Mouse (Mus musculus) spleen, adult 2 months (tissue): ENCODE data around the gene Acot9.

ENCODE experiments used
- CTCF ChIP-seq: fragments of 200-500 bp; IDR thresholded peaks from 2 replicates; pipeline ENCODE4 v1.5.1; 2011; ENCODE audit warnings: mild to moderate bottlenecking, inconsistent platforms; ENCODE audit not compliant: insufficient read depth, insufficient read length, insufficient replicate concordance; ENCODE audit errors: extremely low read depth
- POLR2A ChIP-seq: fragments of 200-500 bp; IDR thresholded peaks from 2 replicates; pipeline ENCODE4 v1.6.1; 2011; ENCODE audit warnings: low read depth, low read length, inconsistent platforms

GRCm38 (mm10) chrX:155262915-155263252 is 641 bp downstream of the Acot9 start:
- TF ChIP-seq CTCF: no peak
- no peak for TF ChIP-seq POLR2A
